Mouse (Mus musculus) frontal cortex, postnatal 36 days (tissue): ENCODE data around the gene Clpsl2.

Source experiments
- DNase-seq, 2 experiments: peaks; one replicate each; pipeline ENCODE4 v3.0.0; 2022; ENCODE audit warnings: low spot score in 2 of 2

The Clpsl2 gene

DNA sequence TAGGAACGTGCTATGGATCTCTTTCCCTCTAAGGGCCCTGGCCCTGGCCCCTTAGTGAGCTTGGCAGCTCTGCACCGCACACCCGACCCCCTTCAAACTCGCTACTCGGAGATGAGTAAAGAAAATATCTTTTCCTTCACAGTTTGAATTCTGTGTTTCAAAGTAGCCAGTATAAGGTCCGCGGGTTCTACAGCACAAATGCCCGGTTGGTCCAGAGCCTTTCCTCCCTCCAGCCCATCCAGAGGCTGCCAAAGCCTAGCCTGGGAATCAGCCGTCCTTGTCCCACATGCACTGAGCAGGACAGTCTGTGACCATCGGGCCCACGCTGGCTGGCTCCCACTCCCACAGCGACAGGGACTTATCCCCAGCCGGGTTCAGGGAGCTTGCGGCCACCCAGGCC lies at the start of gene Clpsl2:
Clpsl2 (plus strand) TSS at position 301 of the 400 bp plus-strand sequence.
- no peak for DNase-seq

DNA sequence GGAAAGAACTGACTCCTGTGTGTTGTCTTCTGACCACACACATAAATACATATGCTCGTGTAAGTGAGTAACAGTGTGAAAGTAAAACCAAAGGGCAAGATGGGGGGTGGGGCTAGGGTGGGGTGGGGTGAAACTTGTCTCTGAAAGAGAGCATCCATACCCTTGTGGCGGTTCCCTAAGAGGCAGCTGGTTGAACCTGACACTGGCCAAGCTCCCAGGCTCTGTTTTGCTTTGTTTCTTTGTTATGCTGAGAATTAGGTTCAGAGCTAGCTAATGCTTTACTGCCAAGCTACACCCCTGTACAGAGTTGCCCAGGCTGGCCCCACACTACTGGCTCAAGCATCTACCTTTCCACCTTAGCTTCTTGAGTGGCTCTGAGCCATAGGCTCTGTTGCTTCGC lies 48.7 kb upstream of the Clpsl2 start:
- DNase-seq, result no peak

DNA sequence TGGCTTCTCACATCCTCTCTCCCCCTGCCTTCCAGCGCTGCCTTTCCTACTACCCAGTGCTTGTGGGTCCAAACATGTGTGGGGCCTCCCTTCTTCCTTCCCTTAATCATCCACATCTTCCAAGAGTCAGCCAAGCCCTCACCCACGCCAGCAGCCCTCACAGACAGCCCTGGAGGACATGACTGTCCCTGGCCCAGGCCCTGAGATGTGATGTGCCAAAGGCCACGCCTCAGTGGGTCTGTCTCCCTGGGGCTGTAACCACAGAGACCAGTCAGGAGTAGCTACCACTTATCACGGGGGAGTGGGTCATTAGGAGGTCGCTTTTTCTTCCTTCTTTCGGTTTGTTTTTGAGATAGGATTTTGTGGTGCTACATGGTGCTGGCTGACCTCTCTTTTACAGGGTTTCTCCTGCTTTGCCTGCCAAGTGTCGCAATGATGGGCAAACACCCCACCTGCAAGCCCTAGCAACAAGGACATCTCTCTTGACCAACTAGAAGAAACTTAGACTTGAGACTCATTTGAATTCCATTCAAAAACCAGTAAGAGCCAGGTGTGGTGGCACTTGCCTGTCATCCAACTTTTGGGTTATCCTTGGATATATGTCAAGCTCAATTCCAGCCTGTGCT lies 46.9 kb upstream of the Clpsl2 start:
- DNase-seq, result no peak

DNA sequence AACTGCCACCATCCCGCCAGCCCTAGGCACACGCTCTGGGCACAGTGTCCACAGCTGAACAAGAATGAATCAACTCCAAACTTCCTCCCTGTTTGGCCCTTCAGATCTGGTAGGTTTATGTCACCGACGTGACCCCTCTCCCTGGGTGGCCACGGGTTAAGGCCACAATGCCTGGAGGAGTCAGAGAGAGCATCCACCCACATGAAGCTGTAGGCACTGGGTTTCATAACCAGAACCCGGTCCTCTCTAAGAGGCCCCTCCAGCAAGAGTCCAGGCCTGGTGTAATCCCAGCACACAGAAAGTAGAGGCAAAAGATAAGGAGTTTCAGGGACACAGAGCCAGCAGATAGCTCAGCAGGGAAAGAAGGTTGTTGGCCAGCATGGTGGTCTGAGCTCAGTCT lies 45.0 kb upstream of the Clpsl2 start:
- DNase-seq, result no peak

DNA sequence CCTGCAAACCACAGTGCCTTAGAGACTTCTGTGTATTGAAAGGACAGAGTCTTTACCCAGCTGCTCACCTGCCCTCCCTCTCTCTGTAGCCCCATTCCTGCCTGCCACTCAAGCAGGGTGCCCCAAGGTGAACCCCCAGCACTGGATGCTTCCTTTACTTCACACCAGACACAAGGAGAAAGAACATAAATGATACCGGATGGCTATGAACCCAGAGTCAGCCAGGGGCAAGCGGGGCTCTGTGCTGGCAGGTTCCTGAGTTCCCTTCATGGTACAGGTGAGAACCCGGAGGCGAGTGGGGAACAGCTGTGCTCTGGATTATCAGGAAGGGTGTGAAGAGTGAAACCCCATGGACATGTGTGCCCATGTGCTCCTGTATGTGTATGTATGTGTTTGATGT lies 43.6 kb upstream of the Clpsl2 start:
- no peak for DNase-seq

DNA sequence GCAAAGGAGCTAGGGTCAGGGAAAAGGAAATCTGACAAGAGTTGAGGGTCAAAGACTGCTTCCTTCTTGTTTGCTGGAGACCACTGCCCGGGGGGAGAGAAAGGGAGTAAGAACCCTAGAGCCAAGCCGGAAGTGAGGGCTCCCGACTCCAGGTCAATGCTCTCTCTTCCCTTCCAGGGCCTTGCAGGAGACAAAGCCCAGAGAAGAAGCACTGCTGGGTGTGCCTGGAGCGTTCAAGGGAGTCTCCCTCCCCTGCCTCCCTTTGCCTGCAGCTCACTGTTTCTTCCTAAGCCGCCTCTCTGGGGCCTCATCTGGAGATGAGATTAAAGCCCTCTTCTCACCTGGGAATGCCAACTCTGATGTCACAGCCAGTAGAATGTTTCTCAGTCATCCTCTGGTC lies 42.3 kb upstream of the Clpsl2 start:
- no peak for DNase-seq

DNA sequence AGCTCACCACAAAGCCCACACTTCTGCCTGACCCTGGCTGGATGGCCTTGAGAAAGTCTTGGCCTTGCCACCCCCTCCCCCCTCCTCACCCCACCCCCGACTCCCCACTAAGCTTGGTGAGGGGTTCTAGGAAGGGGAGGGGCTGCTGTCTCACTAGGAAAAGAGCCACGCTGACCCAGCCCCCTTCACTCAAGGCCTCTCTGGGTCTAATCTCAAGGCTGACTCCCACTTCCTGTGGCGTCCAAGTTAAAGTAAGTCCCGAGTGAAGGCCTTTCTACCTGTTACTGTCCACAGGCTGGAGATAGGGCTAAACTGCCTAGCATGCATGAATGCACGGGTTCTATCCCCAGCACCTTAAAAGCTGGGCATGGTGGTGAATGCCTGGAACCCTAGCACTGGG lies 41.7 kb upstream of the Clpsl2 start:
- DNase-seq, result no peak

DNA sequence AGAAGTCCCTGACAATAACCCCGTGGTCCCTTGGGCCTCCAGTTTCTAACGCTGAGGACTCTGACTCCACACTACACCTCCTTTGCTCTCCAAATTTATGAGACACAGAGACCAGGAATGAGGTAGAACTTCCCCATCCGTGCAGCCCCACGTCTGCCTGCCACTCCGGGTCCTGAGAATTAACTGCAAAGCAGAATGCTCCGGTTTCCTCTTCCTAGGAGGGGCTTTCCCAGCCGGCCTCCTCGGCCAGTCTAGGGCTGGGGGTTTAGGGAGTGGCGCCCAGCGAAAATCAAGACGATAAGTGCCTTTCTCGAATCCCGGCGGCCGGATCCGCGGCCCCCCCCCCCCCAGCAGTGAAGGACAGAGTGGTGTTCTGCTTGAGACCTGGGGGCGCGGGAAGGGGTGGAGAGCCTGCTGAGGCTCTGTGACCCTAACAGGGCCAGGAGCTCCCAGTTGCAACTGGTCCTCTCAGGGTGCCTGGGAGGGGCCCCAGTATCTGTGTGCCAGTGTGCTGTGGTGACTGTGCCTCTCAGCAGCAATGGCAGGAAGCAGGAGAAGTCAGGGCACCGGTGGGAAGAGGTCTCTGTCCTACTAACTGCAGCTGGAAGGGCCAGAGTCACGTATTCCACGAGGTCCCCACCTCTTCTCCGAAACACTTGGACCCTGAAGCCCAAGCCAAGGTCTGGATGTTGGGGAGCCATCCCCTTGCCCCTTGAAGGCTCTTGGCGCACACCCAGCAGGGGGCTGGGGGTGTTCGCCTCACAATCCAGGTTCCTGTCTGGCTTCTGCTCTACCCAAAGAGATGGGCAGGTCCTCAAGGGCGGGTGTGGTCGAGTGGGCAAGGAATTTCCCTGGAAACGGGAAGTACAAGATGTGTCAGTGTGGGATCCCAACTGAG lies 38.5 kb upstream of the Clpsl2 start:
- no peak for DNase-seq

DNA sequence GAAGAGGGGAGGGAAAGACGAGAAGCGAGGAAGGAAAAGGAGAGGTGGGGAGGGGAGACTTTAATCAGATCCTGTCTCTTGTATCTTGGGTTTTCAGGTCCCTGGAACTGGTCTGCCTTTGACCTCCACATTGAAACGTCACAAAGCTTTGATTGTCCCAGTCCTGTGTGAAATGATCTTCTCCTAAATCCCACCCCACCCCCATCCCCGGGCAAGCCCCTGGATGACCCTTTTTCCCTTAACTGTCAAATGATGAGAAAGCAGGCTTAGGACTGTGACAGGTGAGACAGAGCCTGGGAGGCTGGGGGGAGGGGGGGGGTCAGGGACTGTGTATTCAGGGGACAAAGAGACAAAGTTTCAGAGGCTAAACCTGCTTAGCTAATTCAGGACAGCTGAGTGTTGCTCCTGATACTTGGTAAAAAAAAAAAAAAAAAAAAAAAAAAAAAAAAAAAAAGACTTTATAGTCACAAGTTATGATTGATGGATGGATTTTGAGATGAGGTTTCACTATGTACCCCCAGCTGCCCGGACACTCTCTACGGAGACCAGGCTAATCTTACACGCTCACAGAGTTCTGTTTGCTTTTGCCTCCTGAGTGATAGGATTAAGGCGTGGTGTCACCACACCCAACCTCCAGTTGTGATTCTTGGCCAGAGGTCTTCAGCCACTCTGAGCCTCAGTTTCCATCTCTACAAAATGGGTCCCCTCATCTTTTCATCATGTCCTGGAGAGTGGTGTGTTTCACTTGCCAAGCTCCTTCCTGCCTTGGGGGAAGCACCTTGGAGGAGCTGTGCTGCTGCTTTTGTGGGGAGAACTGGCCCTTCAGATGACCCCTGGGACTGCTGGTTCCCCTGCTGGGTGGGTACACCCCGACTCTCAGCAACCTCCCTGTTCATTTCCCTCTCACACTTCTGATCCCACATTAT lies 37.3 kb upstream of the Clpsl2 start:
- DNase-seq, result no peak

DNA sequence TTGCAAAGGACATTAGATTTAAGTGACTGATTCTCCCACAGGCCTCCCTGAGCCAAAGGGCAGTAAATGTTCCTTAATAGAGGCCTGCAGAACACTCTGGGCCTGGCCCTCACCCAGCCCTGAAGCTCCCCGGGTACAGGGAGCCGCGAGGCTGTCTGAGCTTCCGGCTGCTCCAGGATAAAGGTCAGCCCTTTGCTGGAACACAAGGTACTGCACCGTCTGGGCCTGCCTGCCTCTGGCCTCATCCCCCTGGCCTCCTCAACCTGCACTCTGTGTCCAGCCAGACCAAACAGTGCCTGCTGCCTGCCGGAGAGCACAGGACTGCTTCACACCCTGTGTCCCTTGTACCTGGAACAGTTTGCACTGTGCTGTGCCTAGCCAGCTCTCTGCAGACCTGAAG lies 36.5 kb upstream of the Clpsl2 start:
- no peak for DNase-seq

DNA sequence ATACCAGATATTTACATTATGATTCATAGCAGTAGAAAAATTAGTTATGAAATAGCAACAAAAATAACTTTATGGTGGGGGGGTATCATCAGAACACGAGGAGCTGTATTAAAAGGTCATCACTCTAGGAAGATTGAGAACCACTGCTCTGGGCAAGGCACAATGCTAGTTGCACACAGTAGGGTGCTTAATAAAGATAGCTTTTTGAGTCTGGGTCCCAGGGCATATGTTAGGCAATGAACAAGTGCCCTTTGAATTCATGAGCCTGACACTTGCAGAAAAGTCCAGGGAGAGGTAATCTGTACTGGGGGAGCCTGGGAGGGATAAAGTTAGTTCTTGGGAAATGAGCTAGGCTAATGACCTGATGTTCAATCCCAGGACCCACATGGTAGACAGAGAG lies 35.9 kb upstream of the Clpsl2 start:
- no peak for DNase-seq

DNA sequence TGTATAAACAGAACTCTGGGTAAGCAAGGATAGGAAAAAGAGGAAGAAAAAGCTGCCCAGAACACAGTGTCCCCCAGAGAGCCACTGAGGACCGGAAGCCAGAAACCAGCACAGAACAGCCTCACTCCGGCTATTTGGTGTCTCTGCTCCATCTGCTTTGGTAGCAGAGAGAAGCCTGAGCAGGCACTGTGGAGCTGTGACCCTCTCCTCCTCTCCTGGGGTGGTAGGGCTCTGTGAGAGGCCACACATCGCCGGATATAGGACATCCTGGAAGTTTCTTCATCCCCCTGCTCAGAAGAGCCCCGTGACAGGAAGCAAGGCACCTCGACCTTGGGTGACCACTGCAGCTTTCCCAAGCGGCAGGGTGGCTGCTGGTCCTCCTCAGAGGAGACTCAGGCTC lies 35.4 kb upstream of the Clpsl2 start:
- no peak for DNase-seq

DNA sequence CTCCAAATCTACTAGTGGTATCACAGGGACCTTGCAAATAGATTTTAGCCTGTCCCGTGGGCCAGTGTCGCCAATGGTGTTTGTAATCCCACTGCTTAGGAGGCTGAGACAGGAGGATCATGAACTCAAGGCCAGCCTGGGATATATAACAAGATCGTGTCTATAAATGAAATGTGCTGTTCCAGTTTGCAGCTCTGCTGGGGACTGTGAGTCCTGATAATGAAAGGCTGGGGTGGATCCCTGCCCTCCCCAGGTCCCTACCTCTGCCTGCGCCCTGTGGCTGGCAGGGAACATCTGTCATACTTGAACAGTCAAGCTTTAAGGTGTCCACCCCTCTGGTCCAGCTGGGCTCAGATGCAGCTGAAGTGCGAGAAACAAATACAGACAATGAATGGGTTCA lies 34.7 kb upstream of the Clpsl2 start:
- no peak for DNase-seq

DNA sequence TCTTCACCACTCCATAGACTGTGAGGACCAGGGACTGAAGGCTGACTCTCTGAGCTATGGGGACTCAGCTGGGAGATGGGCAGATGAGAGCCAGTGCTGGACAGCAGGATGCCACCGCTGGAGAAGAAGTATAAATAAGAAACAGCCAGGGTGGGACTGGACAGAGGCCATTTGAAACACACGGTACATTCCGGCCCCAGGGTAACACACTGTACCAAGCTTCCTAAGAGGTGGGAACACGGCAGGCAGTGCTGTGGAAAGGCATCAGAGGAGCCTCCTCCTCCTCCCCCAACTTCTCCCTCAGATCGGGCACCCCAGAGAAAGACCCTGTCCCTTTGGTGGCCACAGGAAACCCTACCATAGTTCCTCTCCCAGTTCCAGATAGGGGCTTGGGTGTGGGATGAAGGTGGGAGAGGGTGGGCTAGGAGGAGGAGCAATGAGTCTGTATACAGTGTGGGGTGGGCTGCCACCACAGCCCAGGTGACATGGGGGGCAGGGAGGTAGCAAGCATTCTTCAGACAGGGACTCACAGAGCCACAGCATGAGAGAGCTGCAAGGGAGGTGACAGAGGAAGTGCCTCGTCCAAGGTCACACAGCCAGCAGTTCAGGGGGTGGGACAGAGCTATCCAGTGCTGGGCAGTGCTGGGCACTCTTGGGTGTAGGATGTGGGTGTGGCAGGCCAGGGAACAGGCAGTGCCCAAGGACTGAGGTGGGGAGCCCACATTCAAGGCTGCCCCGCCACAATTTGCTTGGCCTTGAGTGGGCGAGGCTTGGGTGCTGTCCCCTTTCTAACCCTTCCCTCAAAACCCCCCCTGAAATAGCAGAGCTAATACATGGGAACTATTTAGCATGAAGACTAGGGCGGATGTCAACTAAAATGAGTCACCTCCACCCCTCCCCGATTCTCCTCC lies 33.5 kb upstream of the Clpsl2 start:
- no peak for DNase-seq

DNA sequence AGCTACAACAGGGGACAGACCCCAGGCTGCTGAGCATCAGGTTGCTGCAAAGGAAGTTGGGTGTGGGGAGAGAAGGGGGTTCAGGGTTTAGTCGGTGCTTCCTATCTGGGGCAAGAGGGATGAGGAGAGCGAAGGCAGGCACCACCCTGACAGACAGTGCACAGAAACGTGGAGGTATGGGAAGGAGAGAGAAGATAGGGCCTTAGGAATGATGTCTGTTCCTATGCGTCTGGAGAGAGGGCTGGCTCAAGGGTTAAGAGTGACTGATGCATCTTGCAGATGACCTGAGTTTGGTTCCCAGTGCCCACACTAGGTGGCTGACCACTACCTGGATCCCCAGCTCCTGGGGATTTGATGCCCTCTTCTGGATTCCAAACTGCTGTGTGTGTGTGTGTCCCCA lies 32.3 kb upstream of the Clpsl2 start:
- DNase-seq, result no peak

DNA sequence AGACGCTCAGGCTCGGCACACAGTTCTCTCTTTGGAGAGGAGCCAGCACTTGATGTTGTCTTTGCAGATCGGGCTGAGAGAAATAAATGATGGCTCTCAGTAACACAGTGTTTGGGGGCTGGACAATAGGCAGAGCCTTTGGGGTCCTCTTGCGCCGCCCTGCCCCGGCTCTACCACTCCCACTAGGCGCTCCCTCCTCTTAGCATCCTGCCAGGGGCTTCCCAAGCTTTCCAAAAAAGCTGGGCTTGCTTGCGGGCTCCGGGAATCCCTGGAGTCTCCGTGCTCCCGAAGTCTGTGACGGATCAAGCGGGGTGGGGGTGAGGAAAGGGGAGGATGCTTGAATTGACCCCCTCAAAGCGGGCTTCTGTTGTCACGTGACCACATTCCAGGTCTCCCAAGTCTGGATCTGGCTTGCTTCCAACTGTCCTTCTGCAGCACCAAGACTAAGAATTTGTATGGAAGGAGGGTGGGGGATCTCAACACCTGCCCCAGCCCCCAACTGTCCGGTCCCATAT lies 31.7 kb upstream of the Clpsl2 start, which contains the start of gene Fkbp5:
Fkbp5 (minus strand) TSS at position 87 of the 515 bp plus-strand sequence.
- peak in 1 of 2 experiments; percentile 52 for DNase-seq

DNA sequence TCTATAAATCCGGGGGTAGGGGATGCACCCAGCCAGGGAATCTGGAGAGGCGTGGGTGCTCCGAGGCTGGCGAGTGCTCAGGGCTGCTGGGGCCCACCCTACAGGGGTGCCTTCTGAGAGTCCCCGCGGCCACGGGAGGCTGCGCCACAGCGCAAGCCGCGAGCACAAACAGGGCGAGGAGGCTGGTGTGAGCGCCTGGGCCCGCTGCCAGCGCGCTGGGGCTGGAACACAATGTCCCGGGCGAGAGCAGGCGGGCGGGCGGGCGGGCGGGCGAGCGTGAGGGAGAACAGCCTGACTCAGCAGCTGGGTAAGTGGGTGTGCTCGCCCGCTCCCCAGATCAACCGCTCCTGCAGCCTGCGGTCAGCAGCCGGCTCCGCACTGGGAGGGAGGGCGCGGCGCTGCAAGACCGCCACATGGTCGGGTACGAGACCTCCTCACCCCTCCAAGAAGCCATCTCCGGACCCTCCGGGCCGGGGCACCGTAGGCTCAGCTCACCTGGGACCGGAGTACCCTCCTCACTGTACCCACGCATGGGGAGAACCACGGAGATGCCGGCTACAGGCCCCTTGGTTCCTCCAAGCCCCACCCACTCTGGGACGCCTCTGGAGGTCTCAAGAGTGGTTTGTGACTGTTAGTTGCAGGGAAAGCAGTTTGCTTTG lies 31.1 kb upstream of the Clpsl2 start:
- peak; percentile 77 to 93 for DNase-seq

DNA sequence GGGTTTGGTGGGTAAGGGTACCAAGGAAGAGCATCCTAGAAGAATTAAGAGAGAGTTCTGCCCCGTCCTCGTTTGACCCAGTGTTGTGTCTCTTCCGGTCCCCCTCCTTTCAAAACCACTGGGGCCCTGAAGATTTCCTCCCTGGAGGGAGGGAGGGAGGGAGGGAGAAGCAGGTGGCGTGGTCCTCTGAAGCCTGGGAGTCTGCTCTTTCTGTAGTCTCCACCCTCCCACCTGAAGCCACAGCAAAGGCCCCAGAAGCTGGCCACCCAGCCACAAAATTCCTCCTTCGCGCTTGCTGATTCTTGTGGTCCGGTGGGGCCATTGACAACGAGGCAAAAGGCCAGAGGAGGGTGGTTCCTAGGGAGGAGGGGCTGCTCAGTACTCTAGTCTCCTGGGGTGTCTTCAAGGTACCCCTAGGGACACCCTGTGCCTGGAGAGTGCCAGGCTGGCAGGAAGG lies 30.6 kb upstream of the Clpsl2 start:
- DNase-seq, result no peak

DNA sequence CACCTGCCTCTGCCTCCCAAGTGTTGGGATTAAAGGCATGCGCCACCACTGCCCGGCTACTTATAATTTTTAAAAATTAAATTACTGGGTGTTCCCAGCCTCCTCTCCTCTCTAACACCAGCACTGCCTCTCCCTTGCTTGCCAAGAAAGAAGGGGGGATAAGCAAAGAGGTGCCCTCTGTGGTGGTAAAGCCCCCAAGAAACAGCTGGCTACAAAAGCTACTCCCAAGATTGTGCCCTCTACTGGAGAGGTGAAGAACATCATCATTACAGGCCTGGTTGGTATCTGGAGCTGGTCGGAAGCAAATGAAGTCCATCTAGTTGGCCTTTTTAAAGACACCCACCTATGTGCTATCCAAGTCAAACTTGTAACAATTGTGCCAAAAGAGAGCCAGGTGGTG lies 29.4 kb upstream of the Clpsl2 start:
- peak in 1 of 2 experiments; percentile 12 for DNase-seq

DNA sequence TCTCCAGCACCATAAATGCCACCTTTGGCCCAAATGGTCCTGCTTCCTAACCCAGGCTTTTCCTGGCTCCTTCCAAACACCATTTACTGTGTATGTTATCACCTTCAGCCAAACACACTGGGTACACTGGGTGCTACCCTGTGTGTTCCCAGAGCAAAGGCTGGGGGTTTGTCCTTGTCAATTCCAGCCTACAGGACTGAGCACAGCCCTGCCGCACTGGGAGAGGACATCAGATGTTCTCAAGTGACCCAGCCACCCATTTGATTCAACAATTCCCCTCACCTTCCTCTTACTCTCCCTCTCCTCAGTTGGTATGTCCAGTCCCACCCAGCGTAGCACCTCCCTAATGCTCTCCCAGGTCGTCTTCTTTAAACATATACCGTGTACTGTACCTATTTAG lies 28.6 kb upstream of the Clpsl2 start:
- no peak for DNase-seq
